Mouse (Mus musculus): ENCODE measurements around the gene Gm16506. TPM values are rescaled to one million over a fixed set of nuclear protein-coding genes. Genes with fewer than 3 reads are reported as not detected.
"Not testable (repeated sequence)": the region's sequence is repeated elsewhere in the genome, so short reads cannot be mapped to it uniquely, and the experiment has no call there.

The Gm16506 gene
- polyA plus RNA-seq (2015; fragmentation: Nextera tagmentation; extraction: Ambion mirVana) = not detected in 2 replicates

DNA sequence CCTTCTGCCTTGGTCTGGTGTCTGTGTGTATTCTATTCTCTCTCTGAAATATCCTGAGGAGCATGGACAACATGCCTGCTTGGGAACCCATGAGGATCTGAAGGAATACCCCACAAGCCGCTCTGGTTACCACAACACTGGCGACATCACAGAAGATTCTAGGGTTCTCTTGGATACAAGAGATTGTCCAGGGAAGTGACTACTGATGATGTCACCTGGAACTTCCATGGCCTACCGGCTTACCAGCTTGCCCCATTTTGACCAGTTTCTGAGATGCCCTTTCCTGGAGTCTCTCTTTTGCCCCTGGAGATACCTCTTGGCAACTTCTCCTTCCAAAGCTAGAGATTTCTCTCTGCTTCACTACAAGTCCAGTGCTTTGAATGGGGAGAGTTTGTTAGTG is at the start of gene Gm16506:
Gene Gm16506, minus strand, starts transcription at position 101 of the 400 bp plus-strand sequence.
- not testable (repeated sequence) for H3K9ac ChIP-seq (replicated peaks); H3K9me3 ChIP-seq (ENCODE audit: low read length); H3K4me1 ChIP-seq (ENCODE audit: insufficient read depth); H3K36me3 ChIP-seq (replicated peaks; ENCODE audit: insufficient read depth, low read length); H3K4me2 ChIP-seq (ENCODE audit: low read depth, low read length); H3K4me3 ChIP-seq (ENCODE audit: low read depth, low read length); ATAC-seq; DNase-seq; H3K27me3 ChIP-seq (ENCODE audit: insufficient read depth, low read length); H3K27ac ChIP-seq (ENCODE audit: low read depth)
- WGBS (ENCODE audit: insufficient replicate concordance) = 81% methylated on average over 1 of the region's 3 CpGs

DNA sequence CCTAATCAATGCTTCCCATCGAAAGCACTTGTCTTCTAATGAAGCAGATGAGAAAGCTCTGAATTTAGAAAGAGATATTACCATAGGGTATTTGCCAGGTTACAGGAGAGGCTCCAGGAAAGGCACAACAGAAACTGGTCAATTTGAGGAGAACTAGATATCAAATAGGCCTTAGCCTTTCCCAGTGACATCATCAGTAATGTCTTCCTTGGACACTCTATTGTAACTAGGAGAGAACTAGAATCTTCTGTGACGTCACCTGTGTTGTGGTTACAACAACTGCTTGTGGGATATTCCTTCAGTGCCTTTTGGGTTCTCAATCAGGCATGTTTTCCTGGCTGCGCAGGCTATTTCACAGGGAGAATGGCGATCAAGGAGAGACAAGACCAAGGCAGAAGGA is 20.3 kb upstream of the Gm16506 start, which contains the start of gene Gm6526:
Gene Gm6526, plus strand, starts transcription at position 301 of the 400 bp plus-strand sequence.
- not testable (repeated sequence) for H3K4me2 ChIP-seq (ENCODE audit: low read depth, low read length); H3K9me3 ChIP-seq (ENCODE audit: low read length); H3K9ac ChIP-seq (replicated peaks); H3K27ac ChIP-seq (ENCODE audit: low read depth); H3K4me1 ChIP-seq (ENCODE audit: insufficient read depth); H3K27me3 ChIP-seq (ENCODE audit: insufficient read depth, low read length); DNase-seq; ATAC-seq; H3K4me3 ChIP-seq (ENCODE audit: low read depth, low read length); H3K36me3 ChIP-seq (replicated peaks; ENCODE audit: insufficient read depth, low read length)
- WGBS (ENCODE audit: insufficient replicate concordance) = 75% methylated on average over 4 of the region's 4 CpGs

DNA sequence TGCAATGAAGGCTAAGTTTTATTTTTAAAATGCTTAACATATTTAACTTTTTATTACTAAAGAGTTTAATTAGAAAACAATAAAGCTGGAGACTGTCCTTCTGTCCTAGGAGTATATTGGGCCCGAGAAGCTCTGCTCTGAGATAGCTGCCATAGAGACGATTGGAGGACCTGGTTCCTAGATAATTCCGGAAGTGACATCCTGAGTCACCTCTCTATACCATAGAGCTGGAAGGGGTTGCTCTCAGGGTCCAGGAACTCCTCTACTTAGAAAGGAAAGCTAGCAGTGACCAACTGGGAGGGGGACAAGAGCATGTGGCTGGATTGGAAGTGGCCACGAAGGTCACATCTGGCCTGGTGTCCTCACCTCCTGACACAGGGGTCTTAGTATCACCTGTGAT is 29.7 kb downstream of the Gm16506 start, which contains the start of gene Gm7324:
Gene Gm7324, plus strand, starts transcription at position 208 of the 400 bp plus-strand sequence.
- not testable (repeated sequence) for ATAC-seq; DNase-seq; H3K4me2 ChIP-seq (ENCODE audit: low read depth, low read length); H3K9me3 ChIP-seq (ENCODE audit: low read length); H3K4me3 ChIP-seq (ENCODE audit: low read depth, low read length); H3K9ac ChIP-seq (replicated peaks); H3K27me3 ChIP-seq (ENCODE audit: insufficient read depth, low read length); H3K36me3 ChIP-seq (replicated peaks; ENCODE audit: insufficient read depth, low read length); H3K4me1 ChIP-seq (ENCODE audit: insufficient read depth); H3K27ac ChIP-seq (ENCODE audit: low read depth)
- 80% methylated on average over 4 of the region's 4 CpGs for WGBS (ENCODE audit: insufficient replicate concordance)

DNA sequence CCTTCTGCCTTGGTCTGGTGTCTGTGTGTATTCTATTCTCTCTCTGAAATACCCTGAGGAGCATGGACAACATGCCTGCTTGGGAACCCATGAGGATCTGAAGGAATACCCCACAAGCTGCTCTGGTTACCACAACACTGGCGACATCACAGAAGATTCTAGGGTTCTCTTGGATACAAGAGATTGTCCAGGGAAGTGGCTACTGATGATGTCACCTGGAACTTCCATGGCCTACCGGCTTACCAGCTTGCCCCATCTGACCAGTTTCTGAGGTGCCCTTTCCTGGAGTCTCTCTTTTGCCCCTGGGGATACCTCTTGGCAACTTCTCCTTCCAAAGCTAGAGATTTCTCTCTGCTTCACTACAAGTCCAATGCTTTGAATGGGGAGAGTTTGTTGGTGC is 50.2 kb downstream of the Gm16506 start, which contains the start of gene Gm8165:
Gene Gm8165, minus strand, starts transcription at position 101 of the 400 bp plus-strand sequence.
- H3K36me3 ChIP-seq (replicated peaks; ENCODE audit: insufficient read depth, low read length); H3K27me3 ChIP-seq (ENCODE audit: insufficient read depth, low read length); H3K27ac ChIP-seq (ENCODE audit: low read depth); H3K4me2 ChIP-seq (ENCODE audit: low read depth, low read length); H3K9me3 ChIP-seq (ENCODE audit: low read length); H3K9ac ChIP-seq (replicated peaks); ATAC-seq; H3K4me1 ChIP-seq (ENCODE audit: insufficient read depth); H3K4me3 ChIP-seq (ENCODE audit: low read depth, low read length); DNase-seq: not testable (repeated sequence)
- no CpG with 5 or more reads among the region's 2 CpGs for WGBS (ENCODE audit: insufficient replicate concordance)

Other genes with a start within 250 kb of the Gm16506 start
- not detected in 2 replicates for gene Gm5799, start 183.9 kb downstream of the Gm16506 start, polyA plus RNA-seq (2015; fragmentation: Nextera tagmentation; extraction: Ambion mirVana)
- not detected in 2 replicates for gene Gm17654, start 148.3 kb downstream of the Gm16506 start, polyA plus RNA-seq (2015; fragmentation: Nextera tagmentation; extraction: Ambion mirVana)
- not detected in 2 replicates for gene Gm10375, start 119.5 kb downstream of the Gm16506 start, polyA plus RNA-seq (2015; fragmentation: Nextera tagmentation; extraction: Ambion mirVana)
- not detected in 2 replicates for gene Gm8165, start 50.3 kb downstream of the Gm16506 start, polyA plus RNA-seq (2015; fragmentation: Nextera tagmentation; extraction: Ambion mirVana)
- gene Gm7324, start 29.7 kb downstream of the Gm16506 start, polyA plus RNA-seq (2015; fragmentation: Nextera tagmentation; extraction: Ambion mirVana) = 0.47 and 0.54 TPM in 2 replicates
- not detected in 2 replicates for gene Gm6526, start 20.4 kb upstream of the Gm16506 start, polyA plus RNA-seq (2015; fragmentation: Nextera tagmentation; extraction: Ambion mirVana)
- gene Gm8180, start 57.3 kb upstream of the Gm16506 start, polyA plus RNA-seq (2015; fragmentation: Nextera tagmentation; extraction: Ambion mirVana) = not detected in 2 replicates
- gene Ear1, start 148.0 kb upstream of the Gm16506 start, polyA plus RNA-seq (2015; fragmentation: Nextera tagmentation; extraction: Ambion mirVana) = 2.6 and 5.0 TPM in 2 replicates
- gene Ear10, start 196.1 kb upstream of the Gm16506 start, polyA plus RNA-seq (2015; fragmentation: Nextera tagmentation; extraction: Ambion mirVana) = not detected in 2 replicates
- gene Gm8113, start 197.9 kb upstream of the Gm16506 start, polyA plus RNA-seq (2015; fragmentation: Nextera tagmentation; extraction: Ambion mirVana) = 2.7 TPM in 2 replicates
- not detected in 2 replicates for gene Ang5, start 229.6 kb upstream of the Gm16506 start, polyA plus RNA-seq (2015; fragmentation: Nextera tagmentation; extraction: Ambion mirVana)